Mouse (Mus musculus) heart, embryonic 12.5 days (tissue): Measurements from ENCODE around the gene Gm10112. TPM values are rescaled to one million over a fixed set of nuclear protein-coding genes. Genes with fewer than 3 reads are reported as not detected.

Experiments used
- ATAC-seq: fragments of 200-750 bp; cut with Nextera tagmentation; 2 replicates; pipeline ENCODE4 v1.8.0; 2017; ENCODE audit warnings: moderate TSS enrichment, moderate library complexity; ENCODE audit not compliant: insufficient number of reproducible peaks, low FRiP score
- H3K27ac ChIP-seq: fragments of 300-500 bp; sonication (generic); 2 replicates; pipeline ENCODE4 v1.5.1; 2016; ENCODE audit warnings: mild to moderate bottlenecking, moderate library complexity; ENCODE audit not compliant: poor library complexity, severe bottlenecking
- H3K27me3 ChIP-seq: fragments of 300-500 bp; sonication (generic); replicated peaks from 2 replicates; pipeline ENCODE4 v1.6.1; 2016; ENCODE audit warnings: mild to moderate bottlenecking, moderate library complexity
- H3K36me3 ChIP-seq: fragments of 300-500 bp; sonication (generic); 2 replicates; pipeline ENCODE4 v1.6.1; 2016; ENCODE audit warnings: mild to moderate bottlenecking, moderate library complexity
- H3K4me1 ChIP-seq: fragments of 300-500 bp; sonication (generic); replicated peaks from 2 replicates; pipeline ENCODE4 v1.6.1; 2016; ENCODE audit warnings: mild to moderate bottlenecking
- H3K4me2 ChIP-seq: fragments of 300-500 bp; sonication (generic); 2 replicates; pipeline ENCODE4 v1.6.1; 2016; ENCODE audit warnings: mild to moderate bottlenecking, moderate library complexity
- H3K4me3 ChIP-seq: fragments of 300-500 bp; sonication (generic); 2 replicates; pipeline ENCODE4 v1.5.1; 2016; ENCODE audit warnings: mild to moderate bottlenecking
- H3K9ac ChIP-seq: fragments of 300-500 bp; sonication (generic); 2 replicates; pipeline ENCODE4 v1.6.1; 2016; ENCODE audit warnings: mild to moderate bottlenecking, moderate library complexity
- H3K9me3 ChIP-seq: fragments of 300-500 bp; sonication (generic); replicated peaks from 2 replicates; pipeline ENCODE4 v1.6.1; 2016; ENCODE audit warnings: mild to moderate bottlenecking, moderate library complexity
- WGBS: fragments of 180-500 bp; shearing (Covaris S2); methylation state at CpG from one replicate; pipeline ENCODE4 v1.1.7; 2016; 5-methylcytosine and 5-hydroxymethylcytosine counted together
- polyA plus RNA-seq: library from polyadenylated mRNA; unstranded; fragments of >200 nt; fragmentation: Nextera tagmentation; extraction: Ambion mirVana; gene quantifications from 2 replicates; pipeline ENCODE4 v1.2.1, GENCODE M21; 2016

Gm10112 gene
- polyA plus RNA-seq: not detected in 2 replicates

- no peaks in the 10 kb centered on the region for H3K36me3 ChIP-seq
- WGBS: 70% methylated on average over 3 of the region's 3 CpGs
- no peak within 1 kb of the TSS for H3K4me3 ChIP-seq
These were observed at the start of gene Gm10112 for GRCm38 (mm10) chrX:111168040-111168439. Gm10112 (plus strand) TSS chrX:111168340.

GRCm38 (mm10) chrX:111189574-111189973 is 21.4 kb downstream of the Gm10112 start:
- H3K27ac ChIP-seq: no peak overlapping the region
- no peaks in the 10 kb centered on the region for H3K9me3 ChIP-seq
- no peak overlapping the region for H3K4me2 ChIP-seq
- H3K36me3 ChIP-seq: no peaks in the 10 kb centered on the region
- no peak for ATAC-seq
- no peaks in the 10 kb centered on the region for H3K27me3 ChIP-seq
- H3K4me3 ChIP-seq: no peak overlapping the region
- no peak overlapping the region for H3K9ac ChIP-seq
- 58% methylated on average over 1 of the region's 1 CpGs for WGBS
- H3K4me1 ChIP-seq: no peaks in the 10 kb centered on the region

More at GRCm38 (mm10) chrX:111168040-111168439, at the start of gene Gm10112:
- Histone ChIP-seq H3K27me3 (no peaks in the 10 kb centered on the region), H3K4me2 (no peak within 1 kb of the TSS), H3K27ac (no peak within 1 kb of the TSS), H3K9ac (no peak within 1 kb of the TSS), H3K9me3 (no peaks in the 10 kb centered on the region), H3K4me1 (no peaks in the 10 kb centered on the region)
- ATAC-seq: no peak

- Histone ChIP-seq H3K9ac (no peak overlapping the region), H3K4me3 (no peak overlapping the region), H3K4me1 (no peaks in the 10 kb centered on the region), H3K27ac (no peak overlapping the region), H3K36me3 (no peaks in the 10 kb centered on the region), H3K9me3 (no peaks in the 10 kb centered on the region), H3K27me3 (no peaks in the 10 kb centered on the region), H3K4me2 (no peak overlapping the region)
- no peak for ATAC-seq
- WGBS: 1% methylated on average over 2 of the region's 2 CpGs
These were observed 28.2 kb downstream of the Gm10112 start for GRCm38 (mm10) chrX:111196376-111196775.

GRCm38 (mm10) chrX:111210225-111210624 is 42.1 kb downstream of the Gm10112 start:
- WGBS: 15% methylated on average over 5 of the region's 5 CpGs
- ATAC-seq: no peak

More at GRCm38 (mm10) chrX:111210225-111210624, 42.1 kb downstream of the Gm10112 start:
- no peak overlapping the region for H3K27ac ChIP-seq
- no peaks in the 10 kb centered on the region for H3K27me3 ChIP-seq
- no peak overlapping the region for H3K4me2 ChIP-seq
- no peaks in the 10 kb centered on the region for H3K9me3 ChIP-seq
- H3K9ac ChIP-seq: no peak overlapping the region
- H3K4me3 ChIP-seq: no peak overlapping the region
- no peaks in the 10 kb centered on the region for H3K4me1 ChIP-seq
- H3K36me3 ChIP-seq: no peaks in the 10 kb centered on the region

Other genes with a start within 250 kb of the Gm10112 start
- not detected in 2 replicates for gene Cylc1, start 57.9 kb upstream of the Gm10112 start, polyA plus RNA-seq